Mouse (Mus musculus) liver, adult 2 months (tissue): Measurements from ENCODE around the gene Ttll6. TPM values are rescaled to one million over a fixed set of nuclear protein-coding genes. Genes with fewer than 3 reads are reported as not detected.
"Not testable (repeated sequence)": the region's sequence is repeated elsewhere in the genome, so short reads cannot be mapped to it uniquely, and the experiment has no call there.

ENCODE experiments used
- DNase-seq: peaks from one replicate; pipeline ENCODE4 v3.0.0-alpha.2; 2011; ENCODE audit warnings: low read depth, low spot score; ENCODE audit errors: extremely low read depth
- H3K27ac ChIP-seq: fragments of 200-500 bp; replicated peaks from 2 replicates; pipeline ENCODE4 v1.5.1; 2012; ENCODE audit warnings: low read depth, mild to moderate bottlenecking, control low read depth, inconsistent platforms, low read length; ENCODE audit not compliant: insufficient read depth
- H3K27me3 ChIP-seq: fragments of 200-500 bp; 2 replicates; pipeline ENCODE4 v1.6.1; 2012; ENCODE audit warnings: mild to moderate bottlenecking, moderate library complexity, low read length, inconsistent platforms; ENCODE audit not compliant: control insufficient read depth, insufficient read depth
- H3K36me3 ChIP-seq: fragments of 200-500 bp; 2 replicates; pipeline ENCODE4 v1.6.1; 2012; ENCODE audit warnings: low read length, inconsistent platforms; ENCODE audit not compliant: control insufficient read depth, insufficient read depth
- H3K4me1 ChIP-seq: fragments of 200-500 bp; 2 replicates; pipeline ENCODE4 v1.6.1; 2011; ENCODE audit warnings: low read length; ENCODE audit not compliant: control insufficient read depth, insufficient read depth
- H3K4me3 ChIP-seq: fragments of 200-500 bp; 2 replicates; pipeline ENCODE4 v1.5.1; 2011; ENCODE audit warnings: low read depth, mild to moderate bottlenecking, control low read depth, low read length, moderate library complexity; ENCODE audit not compliant: insufficient read depth
- H3K79me2 ChIP-seq: fragments of 200-500 bp; 2 replicates; pipeline ENCODE4 v1.6.1; 2012; ENCODE audit warnings: inconsistent platforms, mild to moderate bottlenecking, low read length, moderate library complexity; ENCODE audit not compliant: control insufficient read depth, insufficient read depth
- H3K9ac ChIP-seq: fragments of 200-500 bp; 2 replicates; pipeline ENCODE4 v1.6.1; 2012; ENCODE audit warnings: low read depth, mild to moderate bottlenecking, control low read depth, inconsistent platforms, low read length
- CTCF ChIP-seq: fragments of 200-500 bp; IDR thresholded peaks from 2 replicates; pipeline ENCODE4 v1.5.1; 2011; ENCODE audit warnings: low read depth, low read length, control low read depth
- POLR2A ChIP-seq: fragments of 200-500 bp; IDR thresholded peaks from 2 replicates; pipeline ENCODE4 v1.6.1; 2011; ENCODE audit warnings: low read length, control low read depth; ENCODE audit not compliant: insufficient read depth; ENCODE audit errors: extremely low read depth
- WGBS: fragments of 180-500 bp; shearing (Covaris S2); methylation state at CpG from one replicate; pipeline ENCODE4 v1.1.7; 2018; 5-methylcytosine and 5-hydroxymethylcytosine counted together
- polyA plus RNA-seq: library from polyadenylated mRNA; depleted of rRNA; stranded (reverse); fragments of >200 nt; gene quantifications from 2 replicates; pipeline ENCODE4 v1.2.3, GENCODE M21; 2012
- total RNA-seq: library from RNA; depleted of rRNA; stranded (reverse); fragments of >200 nt; gene quantifications from 2 replicates; pipeline ENCODE4 v1.2.3, GENCODE M21; 2014

Ttll6 gene
- total and polyA plus RNA-seq, 2 experiments, result not detected

- no peak overlapping the region for H3K27ac ChIP-seq
- TF ChIP-seq POLR2A, result no peak
- TF ChIP-seq CTCF, result no peak
- H3K4me3 ChIP-seq, result no peak overlapping the region
- H3K36me3 ChIP-seq, result no peaks in the 10 kb centered on the region
- WGBS, result 70% methylated on average over 3 of the region's 3 CpGs
- H3K79me2 ChIP-seq, result no peaks in the 10 kb centered on the region
- H3K27me3 ChIP-seq, result peaks cover 3% of the 10 kb centered on the region
- no peaks in the 10 kb centered on the region for H3K4me1 ChIP-seq
- H3K9ac ChIP-seq, result no peak overlapping the region
- DNase-seq, result no peak
Measured at GRCm38 (mm10) chr11:96119401-96119800, 14.2 kb upstream of the Ttll6 start.

- H3K9ac ChIP-seq, H3K4me1 ChIP-seq, DNase-seq, H3K27ac ChIP-seq, H3K36me3 ChIP-seq, H3K4me3 ChIP-seq, H3K79me2 ChIP-seq, H3K27me3 ChIP-seq: not testable (repeated sequence)
- WGBS, result 75% methylated on average over 4 of the region's 4 CpGs
Measured at GRCm38 (mm10) chr11:96122806-96123205, 10.8 kb upstream of the Ttll6 start.

- Histone ChIP-seq H3K4me3 (no peak overlapping the region), H3K9ac (no peak overlapping the region), H3K79me2 (no peaks in the 10 kb centered on the region), H3K4me1 (no peaks in the 10 kb centered on the region), H3K36me3 (no peaks in the 10 kb centered on the region), H3K27me3 (peaks cover 4% of the 10 kb centered on the region), H3K27ac (no peak overlapping the region)
- no peak for TF ChIP-seq POLR2A
- TF ChIP-seq CTCF, result no peak
- 6% methylated on average over 45 of the region's 45 CpGs for WGBS
- no peak for DNase-seq
Measured at GRCm38 (mm10) chr11:96124052-96124914, 9.3 kb upstream of the Ttll6 start.

- Histone ChIP-seq H3K27ac (no peak overlapping the region), H3K4me1 (no peaks in the 10 kb centered on the region), H3K4me3 (no peak overlapping the region), H3K9ac (no peak overlapping the region), H3K27me3 (peaks cover 4% of the 10 kb centered on the region; the same call in 1 of the 2 replicates), H3K36me3 (no peaks in the 10 kb centered on the region), H3K79me2 (no peaks in the 10 kb centered on the region)
- TF ChIP-seq CTCF (no peak), POLR2A (no peak)
- no peak for DNase-seq
- 50% methylated on average over 10 of the region's 10 CpGs for WGBS
Measured at GRCm38 (mm10) chr11:96130606-96131005, 3.0 kb upstream of the Ttll6 start.

- DNase-seq, result no peak
- Histone ChIP-seq H3K4me3 (no peak overlapping the region), H3K9ac (no peak overlapping the region), H3K79me2 (no peaks in the 10 kb centered on the region), H3K36me3 (no peaks in the 10 kb centered on the region), H3K4me1 (no peaks in the 10 kb centered on the region), H3K27me3 (peaks cover under 1% of the 10 kb centered on the region; the same call in 1 of the 2 replicates), H3K27ac (no peak overlapping the region)
- 87% methylated on average over 8 of the region's 8 CpGs for WGBS
- TF ChIP-seq POLR2A, result no peak
- no peak for TF ChIP-seq CTCF
Measured at GRCm38 (mm10) chr11:96135847-96136246, 2.3 kb downstream of the Ttll6 start.

- no peak overlapping the region for H3K4me3 ChIP-seq
- H3K9ac ChIP-seq, result no peak overlapping the region
- H3K36me3 ChIP-seq, result no peaks in the 10 kb centered on the region
- TF ChIP-seq POLR2A, result no peak
- TF ChIP-seq CTCF, result no peak
- DNase-seq, result peak; percentile 47
- H3K27me3 ChIP-seq, result no peaks in the 10 kb centered on the region
- WGBS, result 9% methylated on average over 4 of the region's 4 CpGs
- H3K27ac ChIP-seq, result no peak overlapping the region
- H3K79me2 ChIP-seq, result no peaks in the 10 kb centered on the region
- no peaks in the 10 kb centered on the region for H3K4me1 ChIP-seq
Measured at GRCm38 (mm10) chr11:96140726-96141175, 7.2 kb downstream of the Ttll6 start.
